Mouse (Mus musculus): Measurements from ENCODE around the gene Zfp13. TPM values are rescaled to one million over a fixed set of nuclear protein-coding genes. Genes with fewer than 3 reads are reported as not detected.

Gene Zfp13
- polyA plus RNA-seq, 1 experiment = not detected

Other genes with a start within 250 kb of the Zfp13 start
- not detected in 2 replicates for gene Vmn2r116, start 214.9 kb downstream of the Zfp13 start, polyA plus RNA-seq (2012; ENCODE audit: insufficient read depth, insufficient read length, low replicate concordance, missing spikeins)
- gene Vmn2r117, start 119.8 kb downstream of the Zfp13 start, polyA plus RNA-seq (2012; ENCODE audit: insufficient read depth, insufficient read length, low replicate concordance, missing spikeins) = not detected in 2 replicates
- gene Zfp213, start 35.2 kb downstream of the Zfp13 start, polyA plus RNA-seq (2012; ENCODE audit: insufficient read depth, insufficient read length, low replicate concordance, missing spikeins) = not detected in 2 replicates
- gene Zscan10, start 1.4 kb upstream of the Zfp13 start, polyA plus RNA-seq (2012; ENCODE audit: insufficient read depth, insufficient read length, low replicate concordance, missing spikeins) = not detected in 2 replicates
- not detected in 2 replicates for gene Mmp25, start 45.8 kb upstream of the Zfp13 start, polyA plus RNA-seq (2012; ENCODE audit: insufficient read depth, insufficient read length, low replicate concordance, missing spikeins)
- gene Bicdl2, start 61.0 kb upstream of the Zfp13 start, polyA plus RNA-seq (2012; ENCODE audit: insufficient read depth, insufficient read length, low replicate concordance, missing spikeins) = not detected in 2 replicates
- gene Hcfc1r1, start 74.1 kb upstream of the Zfp13 start, polyA plus RNA-seq (2012; ENCODE audit: insufficient read depth, insufficient read length, low replicate concordance, missing spikeins) = not detected in 2 replicates
- gene Thoc6, start 74.4 kb upstream of the Zfp13 start, polyA plus RNA-seq (2012; ENCODE audit: insufficient read depth, insufficient read length, low replicate concordance, missing spikeins) = not detected in 2 replicates
- gene Tnfrsf12a, start 78.0 kb upstream of the Zfp13 start, polyA plus RNA-seq (2012; ENCODE audit: insufficient read depth, insufficient read length, low replicate concordance, missing spikeins) = not detected in 2 replicates
- not detected in 2 replicates for gene Cldn6, start 79.8 kb upstream of the Zfp13 start, polyA plus RNA-seq (2012; ENCODE audit: insufficient read depth, insufficient read length, low replicate concordance, missing spikeins)
- gene Cldn9, start 84.5 kb upstream of the Zfp13 start, polyA plus RNA-seq (2012; ENCODE audit: insufficient read depth, insufficient read length, low replicate concordance, missing spikeins) = not detected in 2 replicates
- gene 1520401A03Rik, start 123.3 kb upstream of the Zfp13 start, polyA plus RNA-seq (2012; ENCODE audit: insufficient read depth, insufficient read length, low replicate concordance, missing spikeins) = not detected in 2 replicates
- not detected in 2 replicates for gene Pkmyt1, start 126.8 kb upstream of the Zfp13 start, polyA plus RNA-seq (2012; ENCODE audit: insufficient read depth, insufficient read length, low replicate concordance, missing spikeins)
- gene Paqr4, start 141.4 kb upstream of the Zfp13 start, polyA plus RNA-seq (2012; ENCODE audit: insufficient read depth, insufficient read length, low replicate concordance, missing spikeins) = not detected in 2 replicates
- gene Kremen2, start 146.3 kb upstream of the Zfp13 start, polyA plus RNA-seq (2012; ENCODE audit: insufficient read depth, insufficient read length, low replicate concordance, missing spikeins) = not detected in 2 replicates
- not detected in 2 replicates for gene Flywch1, start 172.1 kb upstream of the Zfp13 start, polyA plus RNA-seq (2012; ENCODE audit: insufficient read depth, insufficient read length, low replicate concordance, missing spikeins)
- gene Flywch2, start 186.6 kb upstream of the Zfp13 start, polyA plus RNA-seq (2012; ENCODE audit: insufficient read depth, insufficient read length, low replicate concordance, missing spikeins) = not detected in 2 replicates
- 383 and 683 TPM in 2 replicates for gene Srrm2, start 191.0 kb upstream of the Zfp13 start, polyA plus RNA-seq (2012; ENCODE audit: insufficient read depth, insufficient read length, low replicate concordance, missing spikeins)
- gene Elob, start 229.6 kb upstream of the Zfp13 start, polyA plus RNA-seq (2012; ENCODE audit: insufficient read depth, insufficient read length, low replicate concordance, missing spikeins) = not detected in 2 replicates
- not detected in 2 replicates for gene Prss33, start 236.6 kb upstream of the Zfp13 start, polyA plus RNA-seq (2012; ENCODE audit: insufficient read depth, insufficient read length, low replicate concordance, missing spikeins)
- gene Prss32, start 244.4 kb upstream of the Zfp13 start, polyA plus RNA-seq (2012; ENCODE audit: insufficient read depth, insufficient read length, low replicate concordance, missing spikeins) = not detected in 2 replicates
- not detected in 2 replicates for gene Prss41, start 244.7 kb upstream of the Zfp13 start, polyA plus RNA-seq (2012; ENCODE audit: insufficient read depth, insufficient read length, low replicate concordance, missing spikeins)